Mouse (Mus musculus) erythroblast, adult 5-6 weeks (primary cell): ENCODE data around the gene Nmbr. TPM values are rescaled to one million over a fixed set of nuclear protein-coding genes. Genes with fewer than 3 reads are reported as not detected.

Experiments
- total RNA-seq, 2 experiments: library from RNA; stranded (forward) in 1 of 2; stranded (reverse) in 1 of 2; fragments of 150-400 nt in 1 of 2; fragments of 200-764, 138-1000 nt in 1 of 2; gene quantifications; 2 replicates each; pipeline versions ENCODE4 v1.2.3 to v1.2.4; 2015 to 2017; ENCODE audit warnings: low replicate concordance in 2 of 2

Gene Nmbr
- total RNA-seq, 2 experiments from 2014 or later, result 0.60 TPM; not detected in 1

Other genes with a start within 250 kb of the Nmbr start
- 1.3 and 1.5 TPM in 2 replicates for gene Adgrg6, start 159.9 kb upstream of the Nmbr start, total RNA-seq (2015; ENCODE audit: low replicate concordance)
- not detected in 2 replicates for gene Adgrg6, start 159.9 kb upstream of the Nmbr start, total RNA-seq (2017; ENCODE audit: low replicate concordance)
- gene Vta1, start within 50 bp of the Nmbr start, total RNA-seq (2015; ENCODE audit: low replicate concordance), result 25.3 and 32.1 TPM in 2 replicates
- gene Vta1, start within 50 bp of the Nmbr start, total RNA-seq (2017; ENCODE audit: low replicate concordance), result 20.6 and 29.3 TPM in 2 replicates
- not detected in 2 replicates for gene Gje1, start 12.6 kb downstream of the Nmbr start, total RNA-seq (2015; ENCODE audit: low replicate concordance)
- not detected in 2 replicates for gene Gje1, start 12.6 kb downstream of the Nmbr start, total RNA-seq (2017; ENCODE audit: low replicate concordance)